Mouse (Mus musculus) testis, adult 2 months (tissue): ENCODE data around the gene Catsper4.

ENCODE experiments used
- CTCF ChIP-seq: fragments of 200-500 bp; IDR thresholded peaks from 2 replicates; pipeline ENCODE4 v1.5.1; 2012; ENCODE audit warnings: low read depth, mild to moderate bottlenecking, inconsistent platforms, low read length, moderate library complexity; ENCODE audit not compliant: control insufficient read depth, insufficient read depth, insufficient replicate concordance
- POLR2A ChIP-seq: fragments of 200-500 bp; IDR thresholded peaks from 2 replicates; pipeline ENCODE4 v1.6.1; 2012; ENCODE audit warnings: low read depth, mild to moderate bottlenecking, inconsistent platforms, low read length, moderate library complexity; ENCODE audit not compliant: control insufficient read depth

- peak; percentile 69; the same call in 1 of the 2 replicates for TF ChIP-seq POLR2A
- TF ChIP-seq CTCF: peak; percentile 4; the same call in 1 of the 2 replicates
These were observed at the start of gene Catsper4 for GRCm38 (mm10) chr4:134227194-134227593.
